Mouse (Mus musculus) Patski (cell line): ENCODE measurements around the gene Cpne7. TPM values are rescaled to one million over a fixed set of nuclear protein-coding genes. Genes with fewer than 3 reads are reported as not detected.

Experiments
- ATAC-seq: fragments of 100-300 bp; one replicate; pipeline ENCODE4 v1.8.0; 2021
- CTCF ChIA-PET: fragments of 350-600 bp; sonication (Branson Sonifier 250); formaldehyde crosslinking; loops from one replicate; lab custom pipeline; 2022; ENCODE audit warnings: inconsistent platforms; lab: Charles Lee
- POLR2A ChIA-PET: fragments of 350-600 bp; sonication (Branson Sonifier 250); formaldehyde crosslinking; loops from one replicate; lab custom pipeline; 2022; ENCODE audit warnings: antibody characterized with exemption, inconsistent platforms; lab: Charles Lee
- DNase-seq: peaks from one replicate; pipeline ENCODE4 v3.0.0-alpha.2; 2011; ENCODE audit warnings: low read depth, low spot score
- H3K27me3 ChIP-seq: fragments of 371-371 bp; one replicate; pipeline ENCODE4 v1.5.1; 2021
- CTCF ChIP-seq: fragments of 100-300 bp; IDR thresholded peaks from one replicate; pipeline ENCODE4 v1.5.1; 2021
- in situ Hi-C: fragments of 300-500 bp; cut with MboI; formaldehyde crosslinking; loops from 3 replicates; pipeline ENCODE4 v1.11.1; 2018; ENCODE audit warnings: low pct_unique_long_range_greater_than_20kb, mixed read lengths
- polyA plus RNA-seq: library from polyadenylated mRNA; unstranded; gene quantifications from one replicate; pipeline ENCODE4 v1.2.3, GENCODE M21; 2021

The Cpne7 gene
- polyA plus RNA-seq = 0.05 TPM

- CTCF ChIA-PET = no interaction called here
- POLR2A ChIA-PET = interaction anchor here (0.9 kb wide), 1 partner anchor 62 kb away, joined by 3 read pairs; no protein-coding TSS in a partner anchor
- ATAC-seq (no peak), DNase-seq (no peak)
- peaks cover 32% of the 10 kb centered on the region for H3K27me3 ChIP-seq
- no peak for TF ChIP-seq CTCF
- in situ Hi-C loops = no loop called here
These were observed at the start of gene Cpne7 for GRCm38 (mm10) chr8:123117127-123117731. TSS of gene Cpne7 (plus strand) at chr8:123117374.

DNA sequence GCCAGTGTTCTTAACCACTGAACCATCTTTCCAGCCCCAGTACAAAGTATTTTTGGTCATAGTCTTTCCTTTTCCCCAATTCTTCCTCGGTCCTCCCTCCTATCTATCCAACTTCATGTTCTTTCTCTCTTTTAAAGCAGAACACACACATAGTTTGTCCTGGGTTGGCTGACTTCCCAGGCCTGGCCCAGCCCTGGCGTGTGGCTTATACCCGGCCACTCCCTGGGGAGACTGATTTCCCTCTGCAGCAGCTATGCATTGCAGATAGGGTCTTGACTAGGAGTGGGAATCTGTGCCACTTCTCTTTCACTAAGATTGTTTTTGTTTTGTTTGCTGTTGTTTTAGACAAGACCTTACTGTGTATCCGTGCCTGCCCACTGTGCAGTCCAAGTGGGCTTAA lies 46.0 kb upstream of the Cpne7 start:
- in situ Hi-C loops = no loop called here
- CTCF ChIA-PET = interaction anchor here (1.8 kb wide), 1 partner anchor 165 kb away, joined by 6 read pairs; no protein-coding TSS in a partner anchor

GRCm38 (mm10) chr8:123077213-123077612 lies 40.0 kb upstream of the Cpne7 start:
- ATAC-seq (no peak), DNase-seq (no peak)
- in situ Hi-C loops = no loop called here
- CTCF ChIA-PET = no interaction called here
- no peak for TF ChIP-seq CTCF
- POLR2A ChIA-PET = no interaction called here
- no peaks in the 10 kb centered on the region for H3K27me3 ChIP-seq

More for the DNA sequence above, 46.0 kb upstream of the Cpne7 start:
- no peak for TF ChIP-seq CTCF
- ATAC-seq (no peak), DNase-seq (no peak)
- POLR2A ChIA-PET = interaction anchor here (0.7 kb wide), 1 partner anchor 11 kb away, joined by 3 read pairs; no protein-coding TSS in a partner anchor
- H3K27me3 ChIP-seq = no peaks in the 10 kb centered on the region

DNA sequence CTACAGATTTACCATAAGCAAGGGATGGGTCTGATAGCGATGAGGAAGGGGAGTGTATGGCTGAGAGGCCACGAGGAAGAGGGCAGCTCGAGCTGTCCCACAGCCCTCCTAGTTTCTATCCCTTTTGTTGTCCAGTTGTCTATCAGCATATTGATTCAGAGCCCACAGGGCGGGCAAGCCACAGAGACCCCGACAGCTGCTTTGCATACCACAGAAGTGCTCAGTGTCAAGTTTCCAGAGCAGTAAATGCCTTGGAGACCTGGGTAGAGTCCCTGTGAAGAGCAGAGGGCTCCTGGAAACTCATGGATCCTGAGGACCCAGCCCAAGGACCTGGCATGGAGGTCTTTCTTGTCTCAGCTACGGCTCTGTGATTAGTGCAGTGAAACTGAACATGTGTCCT lies 34.2 kb upstream of the Cpne7 start:
- ChIA-PET POLR2A (no interaction called here), CTCF (no interaction called here)
- ATAC-seq (no peak), DNase-seq (no peak)
- H3K27me3 ChIP-seq = no peaks in the 10 kb centered on the region
- in situ Hi-C loops = no loop called here
- no peak for TF ChIP-seq CTCF

- no peak for DNase-seq
- in situ Hi-C loops = no loop called here
- ATAC-seq = no peak
- no peak for TF ChIP-seq CTCF
- CTCF ChIA-PET = no interaction called here
- H3K27me3 ChIP-seq = no peaks in the 10 kb centered on the region
- POLR2A ChIA-PET = no interaction called here
These were observed 33.6 kb upstream of the Cpne7 start for GRCm38 (mm10) chr8:123083610-123084009.

DNA sequence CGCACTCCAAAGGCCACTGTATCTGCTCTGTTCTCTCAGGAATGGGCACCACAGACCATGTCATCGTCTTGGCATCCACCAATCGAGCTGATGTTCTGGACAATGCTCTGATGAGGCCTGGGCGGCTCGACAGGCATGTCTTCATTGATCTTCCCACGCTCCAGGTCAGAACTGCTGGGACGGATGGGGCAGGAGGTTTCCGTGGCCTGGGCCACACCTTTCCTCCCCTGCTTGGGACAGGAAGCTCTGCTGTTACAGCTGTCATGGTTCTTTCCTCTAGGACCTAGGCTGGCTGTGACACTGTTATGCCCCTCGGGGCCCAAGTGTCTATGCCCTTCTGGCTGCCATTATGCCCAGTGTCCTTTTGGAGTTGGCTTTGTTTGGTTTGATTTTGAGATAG lies 29.9 kb upstream of the Cpne7 start:
- DNase-seq (no peak), ATAC-seq (no peak)
- POLR2A ChIA-PET = no interaction called here
- H3K27me3 ChIP-seq = no peaks in the 10 kb centered on the region
- in situ Hi-C loops = no loop called here
- no peak for TF ChIP-seq CTCF
- CTCF ChIA-PET = no interaction called here

- DNase-seq = no peak
- ChIA-PET CTCF (no interaction called here), POLR2A (no interaction called here)
- no peak for TF ChIP-seq CTCF
- no peaks in the 10 kb centered on the region for H3K27me3 ChIP-seq
- in situ Hi-C loops = loop anchor here (10.0 kb wide), 1 partner anchor 192 kb away; no protein-coding TSS in a partner anchor
- no peak for ATAC-seq
These were observed 20.0 kb upstream of the Cpne7 start for GRCm38 (mm10) chr8:123097216-123097615.

- TF ChIP-seq CTCF = no peak
- H3K27me3 ChIP-seq = no peaks in the 10 kb centered on the region
- DNase-seq (no peak), ATAC-seq (no peak)
- ChIA-PET CTCF (no interaction called here), POLR2A (no interaction called here)
- in situ Hi-C loops = loop anchor here (10.0 kb wide), 1 partner anchor 193 kb away; no protein-coding TSS in a partner anchor
These were observed 19.2 kb upstream of the Cpne7 start for GRCm38 (mm10) chr8:123097786-123098584.

DNA sequence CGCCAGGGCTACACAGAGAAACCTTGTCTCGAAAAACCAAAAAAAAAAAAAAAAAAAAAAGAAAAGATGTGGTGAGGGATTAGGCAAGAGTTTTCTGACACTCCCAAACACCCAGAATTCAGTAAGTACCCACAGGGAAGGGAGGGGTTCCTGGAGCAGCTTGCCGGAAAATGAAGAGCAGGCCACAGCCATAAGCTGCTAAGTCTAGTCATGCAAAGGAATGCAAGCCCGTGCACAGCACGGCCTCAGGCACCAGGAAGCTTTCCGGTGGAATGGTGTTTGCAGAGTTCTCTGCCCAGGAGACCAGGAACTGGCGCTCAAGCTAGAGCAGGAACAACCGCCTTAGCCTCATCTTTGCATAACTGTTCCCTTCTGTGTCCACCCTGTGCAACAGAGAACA lies 16.9 kb upstream of the Cpne7 start:
- in situ Hi-C loops = loop anchor here (5.0 kb wide), 1 partner anchor 268 kb away; no protein-coding TSS in a partner anchor
- TF ChIP-seq CTCF = no peak
- ChIA-PET POLR2A (interaction anchor here (0.6 kb wide), 1 partner anchor 361 kb away, joined by 3 read pairs; no protein-coding TSS in a partner anchor), CTCF (interaction anchor here (1.7 to 2.7 kb wide), 2 partner anchors 194 to 265 kb away, joined by 8 to 10 read pairs; no protein-coding TSS in a partner anchor)
- DNase-seq = peak; percentile 84
- H3K27me3 ChIP-seq = no peaks in the 10 kb centered on the region
- ATAC-seq = peak; percentile 62

- H3K27me3 ChIP-seq = no peaks in the 10 kb centered on the region
- DNase-seq = no peak
- no peak for ATAC-seq
- no peak for TF ChIP-seq CTCF
- POLR2A ChIA-PET = interaction anchor here (0.9 kb wide), 1 partner anchor 194 kb away, joined by 4 read pairs; no protein-coding TSS in a partner anchor
- in situ Hi-C loops = loop anchor here (5.0 kb wide), 1 partner anchor 269 kb away; no protein-coding TSS in a partner anchor
- CTCF ChIA-PET = interaction anchor here (1.3 to 2.7 kb wide), 3 partner anchors 13 to 266 kb away, joined by 3 to 10 read pairs (median 8); no protein-coding TSS in a partner anchor
These were observed 15.9 kb upstream of the Cpne7 start for GRCm38 (mm10) chr8:123101244-123101643.
